In genomic region chr10:26752929-26753567, GRCm38 (mm10) we compare ENCODE assay signal across 8 mouse cellular contexts. TPM values are rescaled to one million over a fixed set of nuclear protein-coding genes. Genes with fewer than 3 reads are reported as not detected.
DNase-seq lines count a peak whose midpoint lies in the region; ATAC-seq and TF ChIP-seq lines count a peak whose summit lies in the region.

Gene Arhgap18, plus strand, starts transcription at chr10:26753421.

- peak within 1 kb of the TSS; percentile 20; the same call in 1 of the 2 replicates for H3K4me2 ChIP-seq in heart, postnatal 0 days (ENCODE audit: low read depth, low read length)
- no peak within 1 kb of the TSS for H3K4me2 ChIP-seq in liver, embryonic 11.5 days

- no peaks in the 10 kb centered on the region for H3K9me3 ChIP-seq in heart, postnatal 0 days (replicated peaks; ENCODE audit: control insufficient read depth, low read length)
- no peaks in the 10 kb centered on the region for H3K9me3 ChIP-seq in liver, embryonic 11.5 days (ENCODE audit: control insufficient read depth, low read length)

- TF ChIP-seq EP300 in heart, postnatal 0 days (IDR thresholded peaks at IDR 0.05; ENCODE audit: low read depth): no peak

- no peak within 1 kb of the TSS for H3K9ac ChIP-seq in heart, postnatal 0 days (replicated peaks; ENCODE audit: low read depth, low read length)
- no peak within 1 kb of the TSS for H3K9ac ChIP-seq in liver, embryonic 11.5 days (ENCODE audit: low read depth, low read length)

- intact Hi-C loops in left cerebral cortex, postnatal 4 days (cut with DNase I): loop anchor here (10.0 kb wide), 1 partner anchor 132 kb away; no protein-coding TSS in a partner anchor
- intact Hi-C loops in left cerebral cortex, postnatal 36 days (cut with DNase I): loop anchor here (5.0 to 10.0 kb wide), 2 partner anchors 139 to 378 kb away; partner anchors contain the start of gene L3mbtl3

- TF ChIP-seq CTCF in heart, postnatal 0 days (IDR thresholded peaks at IDR 0.05; ENCODE audit: low read depth): 0 out of 2 replicates have a peak, but pooled peaks have one; percentile 6

- H3K27ac ChIP-seq in heart, postnatal 0 days (ENCODE audit: low read depth): no peak within 1 kb of the TSS
- H3K27ac ChIP-seq in liver, embryonic 11.5 days (ENCODE audit: low read depth, low read length): no peak within 1 kb of the TSS

- 75% methylated on average over 11 of the region's 11 CpGs for WGBS in heart, postnatal 0 days
- WGBS in liver, embryonic 11.5 days: 74% methylated on average over 11 of the region's 11 CpGs

- no peak for DNase-seq in left cerebral cortex, postnatal 4 days
- no peak for DNase-seq in left cerebral cortex, postnatal 36 days (ENCODE audit: low spot score in 2 of 2)
- DNase-seq in brain, adult 2 months (ENCODE audit: low read depth, low spot score): peak; percentile 37
- DNase-seq in heart, postnatal 0 days (ENCODE audit: low spot score): no peak
- DNase-seq in liver, embryonic 11.5 days (ENCODE audit: low spot score): no peak
- peak; percentile 44 for DNase-seq in yolk sac, embryonic 10.5 days (ENCODE audit: low spot score)
- DNase-seq in right cerebral cortex, postnatal 4 days: no peak
- no peak for DNase-seq in spleen, adult 12 weeks (ENCODE audit: low spot score)

- H3K4me3 ChIP-seq in heart, postnatal 0 days (ENCODE audit: low read depth, low read length): no peak within 1 kb of the TSS
- H3K4me3 ChIP-seq in liver, embryonic 11.5 days (ENCODE audit: low read depth, low read length): no peak within 1 kb of the TSS

- no peaks in the 10 kb centered on the region for H3K27me3 ChIP-seq in heart, postnatal 0 days (ENCODE audit: control insufficient read depth, insufficient read depth, low read length)
- H3K27me3 ChIP-seq in liver, embryonic 11.5 days (replicated peaks; ENCODE audit: control insufficient read depth, insufficient read depth, low read length): no peaks in the 10 kb centered on the region

- no peak for ATAC-seq in heart, postnatal 0 days (ENCODE audit: insufficient read depth, low read depth)
- peak; percentile 55; the same call in 1 of the 2 replicates for ATAC-seq in liver, embryonic 11.5 days (replicated peaks; ENCODE audit: low FRiP score)

- no peaks in the 10 kb centered on the region for H3K4me1 ChIP-seq in heart, postnatal 0 days (ENCODE audit: control insufficient read depth, insufficient read depth)
- H3K4me1 ChIP-seq in liver, embryonic 11.5 days (replicated peaks; ENCODE audit: control insufficient read depth, insufficient read depth, low read length): no peaks in the 10 kb centered on the region

- no peaks in the 10 kb centered on the region for H3K36me3 ChIP-seq in heart, postnatal 0 days (replicated peaks; ENCODE audit: control insufficient read depth, insufficient read depth, low read length)
- H3K36me3 ChIP-seq in liver, embryonic 11.5 days (ENCODE audit: control insufficient read depth, insufficient read depth, low read length): no peaks in the 10 kb centered on the region

RNA-seq across cellular contexts. Expression of gene Arhgap18, which starts in this region (rescaled TPM):
- total RNA-seq in left cerebral cortex, postnatal 4 days (2021): 10 to 100 TPM; 14.6 to 15.3 TPM
- 10 to 100 TPM in 1 of 2 experiments, 1 to 10 TPM in 1; 7.2 to 11.3 TPM for total RNA-seq in left cerebral cortex, postnatal 36 days (2021)
- 27.7 and 32.5 TPM in 2 replicates for total RNA-seq in heart, postnatal 0 days (2014; rRNA removed; ENCODE audit: low replicate concordance)
- polyA plus RNA-seq in heart, postnatal 0 days (2015; fragmentation: Nextera tagmentation; extraction: Ambion mirVana): 28.9 and 31.7 TPM in 2 replicates
- polyA plus RNA-seq in liver, embryonic 11.5 days (2014; fragmentation: Nextera tagmentation; extraction: Ambion mirVana): 17.1 and 17.9 TPM in 2 replicates

Comparison
In these comparisons a context has a peak if more than half of its experiments do, and no peak if none do; other contexts are left out.
1. DNase-seq: peak in brain, adult 2 months (single experiment) and yolk sac, embryonic 10.5 days (single experiment); none in left cerebral cortex, postnatal 4 days (single experiment), left cerebral cortex, postnatal 36 days (0 of 2), heart, postnatal 0 days (single experiment), liver, embryonic 11.5 days (single experiment), right cerebral cortex, postnatal 4 days (single experiment) and spleen, adult 12 weeks (single experiment).